Mouse (Mus musculus): ENCODE results near the gene Hnf1a. TPM values are rescaled to one million over a fixed set of nuclear protein-coding genes. Genes with fewer than 3 reads are reported as not detected.

Gene Hnf1a
- polyA plus RNA-seq, 1 experiment: 0.04 TPM

DNA sequence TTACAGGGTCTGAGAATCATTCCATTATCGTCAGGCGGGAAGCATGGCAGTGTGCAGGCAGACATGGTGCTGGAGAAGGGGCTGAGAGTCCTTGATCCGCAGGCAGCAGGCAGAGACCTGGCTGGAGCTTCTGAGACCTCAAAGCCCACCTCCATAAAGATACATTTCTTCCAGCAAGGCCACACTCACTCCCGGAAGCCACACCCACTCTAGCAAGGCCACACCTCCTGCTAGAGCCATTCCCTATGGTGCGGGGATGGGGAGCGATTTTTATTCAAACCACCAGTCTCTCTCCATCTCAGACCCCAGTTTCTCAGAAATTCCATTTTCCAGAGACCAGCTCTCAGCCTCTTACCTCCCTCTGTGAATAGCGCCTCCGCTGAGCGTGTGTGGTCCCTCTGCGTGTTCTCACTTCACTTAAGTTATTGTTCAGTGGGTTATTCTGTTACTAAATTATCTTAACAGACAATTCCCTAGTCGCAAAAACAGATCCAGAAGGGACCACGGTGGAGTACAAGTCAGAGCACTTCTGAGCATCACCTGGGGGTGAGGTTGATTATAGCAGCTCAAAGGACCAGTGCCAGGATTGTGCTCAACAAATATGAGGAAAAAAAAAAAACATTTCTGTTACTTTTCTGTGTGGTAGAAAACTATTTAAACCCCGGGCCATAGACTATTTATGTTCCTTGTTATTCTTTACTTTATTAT, 62.1 kb downstream of the Hnf1a start:
- Histone ChIP-seq H3K79me3 (ENCODE audit: low read depth) (no peaks in the 10 kb centered on the region), H3K27me3 (ENCODE audit: control insufficient read depth, insufficient read depth, insufficient read length) (no peaks in the 10 kb centered on the region), H3ac (ENCODE audit: control insufficient read depth, insufficient read length, low read depth) (no peak overlapping the region), H3K36me3 (ENCODE audit: control insufficient read depth, insufficient read depth) (no peaks in the 10 kb centered on the region), H3K4me3 (ENCODE audit: insufficient read depth, poor library complexity, severe bottlenecking) (no peak overlapping the region), H3K79me2 (ENCODE audit: control insufficient read depth, insufficient read depth) (no peaks in the 10 kb centered on the region)
- TF ChIP-seq MYOG (IDR thresholded peaks at IDR 0.05; ENCODE audit: control insufficient read depth, extremely low read depth, insufficient read length): no peak
- TF ChIP-seq USF1 (IDR thresholded peaks at IDR 0.05; ENCODE audit: low read depth): no peak
- TF ChIP-seq FOSL1 (IDR thresholded peaks at IDR 0.05; ENCODE audit: insufficient read depth, low read length, poor library complexity, severe bottlenecking): no peak
- TF ChIP-seq CTCF (IDR thresholded peaks at IDR 0.05; ENCODE audit: control insufficient read depth, insufficient read depth, insufficient read length): no peak
- no peak for TF ChIP-seq MAX (IDR thresholded peaks at IDR 0.05)
- no peak for TF ChIP-seq CEBPB (IDR thresholded peaks at IDR 0.05; ENCODE audit: low read depth)
- no peak for TF ChIP-seq MYOD1 (IDR thresholded peaks at IDR 0.05; ENCODE audit: control insufficient read depth, insufficient read length, low read depth)

DNA sequence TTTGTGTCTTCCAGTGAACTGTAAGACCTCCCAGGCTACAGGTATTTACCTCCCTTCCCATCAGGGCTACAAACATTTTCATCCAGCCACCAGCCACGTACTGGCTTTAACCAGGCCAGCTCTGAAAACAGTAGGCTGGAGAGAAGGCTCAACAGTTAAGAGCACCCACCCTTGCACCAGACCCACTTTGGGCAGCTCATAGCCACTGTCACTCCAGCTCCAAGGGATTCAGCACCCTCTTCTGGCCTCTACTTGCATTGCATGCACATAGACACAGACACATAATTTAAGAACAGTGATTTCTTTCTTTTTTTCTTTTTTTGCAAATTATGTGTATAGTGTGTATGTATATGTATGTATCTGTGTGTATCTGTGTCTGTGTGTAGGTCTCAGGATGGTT, 68.5 kb downstream of the Hnf1a start:
- no peak for TF ChIP-seq USF1 (IDR thresholded peaks at IDR 0.05; ENCODE audit: low read depth)
- TF ChIP-seq MYOD1 (IDR thresholded peaks at IDR 0.05; ENCODE audit: control insufficient read depth, insufficient read length, low read depth): no peak
- TF ChIP-seq CTCF (IDR thresholded peaks at IDR 0.05; ENCODE audit: control insufficient read depth, insufficient read depth, insufficient read length): peak; percentile 31
- no peaks in the 10 kb centered on the region for H3K79me2 ChIP-seq (ENCODE audit: control insufficient read depth, insufficient read depth)
- no peak overlapping the region for H3K4me3 ChIP-seq (ENCODE audit: insufficient read depth, poor library complexity, severe bottlenecking)
- no peaks in the 10 kb centered on the region for H3K79me3 ChIP-seq (ENCODE audit: low read depth)
- H3K36me3 ChIP-seq (ENCODE audit: control insufficient read depth, insufficient read depth): no peaks in the 10 kb centered on the region
- H3K27me3 ChIP-seq (ENCODE audit: control insufficient read depth, insufficient read depth, insufficient read length): no peaks in the 10 kb centered on the region
- no peak overlapping the region for H3ac ChIP-seq (ENCODE audit: control insufficient read depth, insufficient read length, low read depth)

Other genes starting within 250 kb of the Hnf1a start
- 55.2 TPM for gene Ankrd13a, start 196.4 kb downstream of the Hnf1a start, polyA plus RNA-seq (2012; fragmentation: generic; extraction: Trizol)
- 19.5 TPM for gene Git2, start 195.6 kb downstream of the Hnf1a start, polyA plus RNA-seq (2012; fragmentation: generic; extraction: Trizol)
- gene 1500011B03Rik, start 147.6 kb downstream of the Hnf1a start, polyA plus RNA-seq (2012; fragmentation: generic; extraction: Trizol): 34.7 TPM
- gene 4930519G04Rik, start 117.4 kb downstream of the Hnf1a start, polyA plus RNA-seq (2012; fragmentation: generic; extraction: Trizol): not detected
- gene Gm9936, start 112.4 kb downstream of the Hnf1a start, polyA plus RNA-seq (2012; fragmentation: generic; extraction: Trizol): not detected
- 0.40 TPM for gene Oasl2, start 74.2 kb downstream of the Hnf1a start, polyA plus RNA-seq (2012; fragmentation: generic; extraction: Trizol)
- 0.07 TPM for gene Oasl1, start 47.9 kb downstream of the Hnf1a start, polyA plus RNA-seq (2012; fragmentation: generic; extraction: Trizol)
- 20.6 TPM for gene 2210016L21Rik, start 28.9 kb downstream of the Hnf1a start, polyA plus RNA-seq (2012; fragmentation: generic; extraction: Trizol)
- gene Sppl3, start 40.0 kb upstream of the Hnf1a start, polyA plus RNA-seq (2012; fragmentation: generic; extraction: Trizol): 24.5 TPM
- gene Gm10401, start 127.2 kb upstream of the Hnf1a start, polyA plus RNA-seq (2012; fragmentation: generic; extraction: Trizol): 6.5 TPM
- 56.9 TPM for gene Acads, start 148.3 kb upstream of the Hnf1a start, polyA plus RNA-seq (2012; fragmentation: generic; extraction: Trizol)
- gene Unc119b, start 163.9 kb upstream of the Hnf1a start, polyA plus RNA-seq (2012; fragmentation: generic; extraction: Trizol): 39.0 TPM
- gene Mlec, start 187.1 kb upstream of the Hnf1a start, polyA plus RNA-seq (2012; fragmentation: generic; extraction: Trizol): 120 TPM
- gene Cabp1, start 223.3 kb upstream of the Hnf1a start, polyA plus RNA-seq (2012; fragmentation: generic; extraction: Trizol): 0.12 TPM

Data from C2C12 (cell line).